Mouse (Mus musculus) right cerebral cortex, postnatal 4 days (tissue): ENCODE measurements at regions not wholly inside any gene's neighbourhood (a gene's known extent, or its start where the extent isn't known, plus 50 kb on each side); places are given as distances from the start of the nearest gene placed in this dataset.
A peak's percentile ranks its signal among the peaks of the same experiment; 100 is the strongest.

Experiments used
- DNase-seq: peaks from one replicate; pipeline ENCODE4 v3.0.0-alpha.2; 2022

- no peak for DNase-seq
These were observed 205.2 kb upstream of the Rreb1 start for GRCm38 (mm10) chr13:37572983-37573382.

- DNase-seq: no peak
These were observed 199.0 kb upstream of the Rreb1 start for GRCm38 (mm10) chr13:37579231-37579630.

DNA sequence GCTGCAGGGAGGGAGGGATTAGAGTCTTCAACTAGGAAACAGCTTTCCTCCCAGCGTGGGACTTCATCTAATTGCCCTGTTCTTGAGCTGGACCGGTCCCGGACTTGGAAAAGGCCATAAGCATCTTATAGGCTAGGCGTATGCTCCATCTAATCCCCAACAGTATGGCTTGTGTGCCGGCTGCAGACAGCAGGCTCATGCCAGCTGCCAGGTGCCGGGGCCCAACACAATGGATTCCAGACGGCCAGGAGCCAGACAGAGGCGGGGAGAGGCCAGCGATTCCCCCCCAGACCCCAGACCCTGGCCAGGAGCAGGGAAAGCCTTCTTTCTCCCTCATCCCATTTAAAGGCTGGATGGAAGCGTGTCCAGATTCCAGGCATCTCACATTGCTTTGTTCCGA is 198.4 kb upstream of the Rreb1 start:
- DNase-seq: peak; percentile 19

DNA sequence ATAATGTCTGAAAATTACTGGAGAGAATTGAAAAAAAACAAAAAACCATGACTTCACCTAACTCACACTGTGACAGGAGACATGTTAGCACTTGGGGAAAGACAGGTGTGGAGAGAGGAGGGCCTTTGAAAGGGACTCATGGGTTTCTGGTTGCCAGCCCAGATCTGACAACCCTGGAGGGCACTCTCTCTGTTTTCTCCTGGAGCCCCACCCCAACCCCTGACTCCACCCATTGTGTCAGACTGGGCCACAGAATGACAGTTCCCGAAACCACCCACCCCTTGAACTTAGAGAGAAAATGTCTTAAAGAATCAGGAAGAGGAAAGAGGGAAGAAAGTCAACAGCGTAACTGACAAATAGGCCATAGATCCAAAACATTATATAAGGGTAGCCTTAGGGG is 197.4 kb upstream of the Rreb1 start:
- no peak for DNase-seq

GRCm38 (mm10) chr13:37581374-37581773 is 196.8 kb upstream of the Rreb1 start:
- DNase-seq: no peak

GRCm38 (mm10) chr13:37585476-37585875 is 192.7 kb upstream of the Rreb1 start:
- DNase-seq: no peak

DNA sequence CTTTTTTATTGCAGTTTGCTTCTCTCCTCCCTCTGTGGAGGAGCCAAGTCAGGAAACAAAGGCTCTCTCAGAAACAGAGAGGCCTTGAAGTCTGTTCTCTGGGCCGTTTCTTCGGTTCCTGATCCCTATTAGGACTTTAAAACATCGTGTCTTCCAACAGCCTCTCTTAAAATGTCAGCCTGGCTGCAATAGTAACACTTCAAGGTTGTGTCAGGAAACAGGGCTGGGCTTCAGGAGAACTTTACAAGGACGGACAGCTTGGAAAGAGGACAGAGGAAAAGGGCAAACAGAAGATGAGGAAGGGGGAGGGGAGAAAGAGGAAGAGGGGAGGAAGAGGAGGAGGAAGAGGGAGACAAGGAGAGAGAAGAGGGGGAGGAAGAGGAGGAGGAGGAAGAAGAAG is 191.7 kb upstream of the Rreb1 start:
- no peak for DNase-seq

GRCm38 (mm10) chr13:37587911-37588310 is 190.3 kb upstream of the Rreb1 start:
- DNase-seq: no peak

GRCm38 (mm10) chr13:37588528-37589176 is 189.5 kb upstream of the Rreb1 start:
- no peak for DNase-seq

DNA sequence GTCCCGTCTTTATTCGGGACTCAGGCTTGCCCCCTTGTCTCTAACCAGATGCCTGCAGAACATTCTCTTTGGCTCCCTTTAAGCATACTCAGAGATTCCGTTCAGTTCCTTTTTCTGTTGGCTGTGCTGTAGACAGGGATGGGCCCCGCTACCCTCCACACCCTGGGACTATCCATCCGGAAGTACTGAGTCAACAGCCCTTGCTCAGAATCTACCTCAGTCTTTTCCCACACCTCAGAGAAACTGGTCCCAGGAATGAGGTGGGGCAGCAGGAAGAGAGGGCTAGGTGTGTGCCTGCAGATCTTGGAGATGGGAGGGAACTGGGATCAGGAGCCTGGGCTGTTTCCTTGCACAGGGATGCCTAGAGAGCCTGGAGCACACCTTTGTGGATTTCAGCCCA is 186.1 kb upstream of the Rreb1 start:
- DNase-seq: no peak

- no peak for DNase-seq
These were observed 183.0 kb upstream of the Rreb1 start for GRCm38 (mm10) chr13:37595196-37595595.

DNA sequence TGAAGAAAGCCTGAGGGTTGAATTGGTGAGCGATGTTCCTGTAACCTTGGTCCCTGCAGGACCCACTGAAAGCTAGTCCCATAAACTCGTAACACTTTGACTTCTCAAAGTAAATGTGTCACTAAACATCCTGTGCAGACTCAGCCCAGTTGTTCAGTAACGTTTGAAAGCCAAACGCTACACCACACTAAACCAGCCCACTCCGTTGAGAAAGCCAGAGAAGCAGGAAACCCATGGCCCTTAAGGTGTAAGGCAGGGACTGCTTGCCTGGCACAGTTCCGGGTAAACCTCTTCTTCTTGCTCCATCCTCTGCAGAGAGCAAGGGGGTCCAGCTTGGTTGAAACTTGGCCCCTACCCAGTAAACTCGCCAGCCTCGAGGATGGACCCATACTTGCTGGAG is 180.6 kb upstream of the Rreb1 start:
- DNase-seq: no peak

- no peak for DNase-seq
These were observed 179.9 kb upstream of the Rreb1 start for GRCm38 (mm10) chr13:37598165-37598775.

GRCm38 (mm10) chr13:37599679-37600078 is 178.5 kb upstream of the Rreb1 start:
- no peak for DNase-seq

DNA sequence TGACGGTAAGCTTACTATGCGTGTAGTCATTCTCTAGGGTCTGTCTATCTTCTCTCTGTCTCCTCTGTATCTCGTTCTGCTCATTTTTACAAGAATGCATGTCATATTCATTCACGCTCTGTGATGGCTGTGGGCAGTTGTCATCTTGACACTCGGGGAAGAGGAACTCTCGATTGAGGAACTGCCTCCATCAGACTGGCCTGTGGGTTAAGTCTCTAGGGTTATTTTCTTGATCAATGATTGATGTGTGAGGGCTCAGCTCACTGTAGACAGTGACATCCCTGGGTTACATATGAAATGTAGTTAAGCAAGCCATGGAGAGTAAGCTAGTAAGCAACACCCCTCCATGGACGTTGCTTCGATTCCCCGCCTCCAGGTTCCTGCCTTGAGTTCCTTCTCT is 178.0 kb upstream of the Rreb1 start:
- no peak for DNase-seq

- no peak for DNase-seq
These were observed 177.1 kb upstream of the Rreb1 start for GRCm38 (mm10) chr13:37601068-37601467.

GRCm38 (mm10) chr13:37602256-37602655 is 175.9 kb upstream of the Rreb1 start:
- DNase-seq: no peak

- no peak for DNase-seq
These were observed 174.8 kb upstream of the Rreb1 start for GRCm38 (mm10) chr13:37603226-37603994.

DNA sequence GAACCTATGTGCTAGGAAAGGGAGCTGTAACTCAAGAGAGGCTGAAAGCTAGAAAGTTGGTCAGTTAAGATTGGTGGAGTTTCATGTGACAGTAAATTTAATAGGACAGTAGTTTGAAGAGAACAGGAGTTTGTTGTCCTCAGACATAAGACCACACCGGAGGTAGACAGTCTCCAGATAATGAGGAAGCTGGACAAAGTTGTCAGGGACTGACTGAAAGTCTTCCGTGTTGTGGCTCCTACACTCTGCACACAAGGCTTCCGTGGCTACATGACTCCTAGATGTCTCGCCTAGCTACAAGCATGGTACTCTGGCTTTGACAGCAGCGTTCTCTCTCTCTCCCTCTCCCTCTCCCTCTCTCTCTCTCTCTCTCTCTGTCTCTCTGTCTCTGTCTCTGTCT is 171.9 kb upstream of the Rreb1 start:
- no peak for DNase-seq

DNA sequence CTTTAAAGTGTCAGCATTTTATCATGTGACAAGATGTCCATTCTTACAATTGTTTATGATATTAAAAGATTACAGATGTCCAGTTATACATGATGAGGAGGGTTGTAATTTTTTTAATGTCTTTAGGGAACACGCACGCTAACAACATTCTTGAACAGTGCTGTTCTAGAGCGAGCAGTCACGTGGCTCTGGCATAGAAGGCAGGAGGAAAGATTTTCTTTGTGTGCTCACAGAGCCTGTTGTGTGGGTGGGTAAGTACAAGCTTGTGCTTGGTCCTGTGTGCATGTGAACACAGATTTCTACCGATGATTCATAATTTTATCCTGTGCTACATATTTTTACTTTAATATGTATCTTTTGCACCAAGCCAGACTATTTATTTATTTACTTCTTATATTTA is 169.1 kb upstream of the Rreb1 start:
- DNase-seq: no peak

DNA sequence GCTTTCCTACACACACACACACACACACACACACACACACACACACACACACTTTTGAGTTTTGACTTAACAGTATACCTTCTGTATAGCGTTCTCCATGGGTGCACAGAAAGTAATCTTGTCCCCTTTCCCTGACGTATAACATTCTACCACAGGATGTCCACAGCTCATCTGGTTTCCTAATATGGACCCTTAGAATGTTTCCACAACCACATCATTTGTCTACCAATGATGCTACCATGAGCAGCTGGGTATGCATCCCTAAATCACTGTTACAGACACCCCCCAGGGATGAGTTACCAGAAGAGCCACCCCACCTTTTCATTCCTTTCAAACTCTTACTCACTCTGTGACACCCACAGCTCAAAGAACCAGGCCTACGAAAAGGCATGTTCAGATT is 166.8 kb upstream of the Rreb1 start:
- no peak for DNase-seq

- DNase-seq: no peak
These were observed 161.2 kb upstream of the Rreb1 start for GRCm38 (mm10) chr13:37617015-37617414.

DNA sequence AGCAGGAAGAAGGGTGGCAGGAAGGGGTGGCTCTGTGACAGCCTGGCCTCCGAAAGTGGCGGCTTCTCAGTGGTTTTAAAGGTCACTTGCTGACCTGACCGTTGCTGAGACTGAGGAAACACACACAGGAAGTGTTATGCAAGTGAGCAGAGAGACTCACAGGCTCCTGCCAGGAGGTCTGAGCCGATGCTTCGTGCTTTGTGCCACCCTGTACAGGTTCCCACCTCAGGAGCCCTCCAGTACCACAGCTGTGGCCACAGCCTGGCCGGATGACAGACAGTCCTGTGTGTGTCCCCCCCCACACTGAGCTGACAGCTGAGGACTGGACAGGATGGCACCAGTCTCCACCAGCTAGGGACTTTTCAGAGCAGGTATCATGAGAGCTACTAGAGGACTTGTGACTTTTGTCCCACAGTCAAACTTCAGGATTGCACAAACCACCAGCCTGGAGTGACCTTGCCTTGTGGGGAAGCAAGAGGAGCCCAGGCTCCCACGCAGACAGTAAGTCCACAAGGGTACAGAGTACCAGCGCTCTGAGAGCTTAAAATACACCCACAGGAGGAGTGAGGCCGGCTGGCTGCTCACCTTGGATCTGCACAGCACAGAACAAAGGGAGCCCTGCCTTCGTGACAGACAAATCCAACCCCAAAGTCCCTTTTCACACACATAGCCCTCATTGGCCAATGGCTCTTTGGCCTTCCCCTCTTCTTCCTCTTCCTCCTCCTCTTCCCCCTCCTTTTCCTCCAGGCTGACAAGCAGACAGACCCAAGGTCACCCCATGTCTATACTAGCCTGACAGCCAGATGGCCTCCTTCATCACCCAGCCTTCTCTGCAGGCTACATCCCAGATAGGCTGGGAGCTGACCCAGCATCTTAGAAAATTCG is 158.1 kb upstream of the Rreb1 start:
- DNase-seq: no peak
